Mouse (Mus musculus) Patski (cell line): ENCODE measurements around the gene Mslnl. TPM values are rescaled to one million over a fixed set of nuclear protein-coding genes. Genes with fewer than 3 reads are reported as not detected.

Experiments
- ATAC-seq: fragments of 100-300 bp; one replicate; pipeline ENCODE4 v1.8.0; 2021
- CTCF ChIA-PET: fragments of 350-600 bp; sonication (Branson Sonifier 250); formaldehyde crosslinking; loops from one replicate; lab custom pipeline; 2022; ENCODE audit warnings: inconsistent platforms; lab: Charles Lee
- POLR2A ChIA-PET: fragments of 350-600 bp; sonication (Branson Sonifier 250); formaldehyde crosslinking; loops from one replicate; lab custom pipeline; 2022; ENCODE audit warnings: antibody characterized with exemption, inconsistent platforms; lab: Charles Lee
- DNase-seq: peaks from one replicate; pipeline ENCODE4 v3.0.0-alpha.2; 2011; ENCODE audit warnings: low read depth, low spot score
- H3K27me3 ChIP-seq: fragments of 371-371 bp; one replicate; pipeline ENCODE4 v1.5.1; 2021
- CTCF ChIP-seq: fragments of 100-300 bp; IDR thresholded peaks from one replicate; pipeline ENCODE4 v1.5.1; 2021
- in situ Hi-C: fragments of 300-500 bp; cut with MboI; formaldehyde crosslinking; loops from 3 replicates; pipeline ENCODE4 v1.11.1; 2018; ENCODE audit warnings: low pct_unique_long_range_greater_than_20kb, mixed read lengths
- polyA plus RNA-seq: library from polyadenylated mRNA; unstranded; gene quantifications from one replicate; pipeline ENCODE4 v1.2.3, GENCODE M21; 2021

Mslnl gene
- polyA plus RNA-seq, 1 experiment from 2014 or later: not detected

- H3K27me3 ChIP-seq: no peaks in the 10 kb centered on the region
- ChIA-PET CTCF (interaction anchor here (1.7 kb wide), 1 partner anchor 10 kb away, joined by 4 read pairs; no protein-coding TSS in a partner anchor), POLR2A (interaction anchor here (1.1 kb wide), 1 partner anchor 21 kb away, joined by 5 read pairs; the partner anchor contains the start of gene Narfl)
- no peak for TF ChIP-seq CTCF
- in situ Hi-C loops: no loop called here
- DNase-seq (no peak), ATAC-seq (no peak)
Measured at GRCm38 (mm10) chr17:25794998-25795397, 59.2 kb downstream of the Mslnl start.

GRCm38 (mm10) chr17:25795609-25796092 is 59.8 kb downstream of the Mslnl start, which contains the start of gene AC134908.4:
TSS of gene AC134908.4 (minus strand) at chr17:25795659.
- ChIA-PET CTCF (interaction anchor here (1.7 kb wide), 1 partner anchor 11 kb away, joined by 4 read pairs; no protein-coding TSS in a partner anchor), POLR2A (no interaction called here)
- DNase-seq (no peak), ATAC-seq (no peak)
- no peaks in the 10 kb centered on the region for H3K27me3 ChIP-seq
- no peak for TF ChIP-seq CTCF
- in situ Hi-C loops: no loop called here

- in situ Hi-C loops: no loop called here
Measured at GRCm38 (mm10) chr17:25796211-25796771, 60.4 kb downstream of the Mslnl start.

GRCm38 (mm10) chr17:25796951-25797369 is 61.1 kb downstream of the Mslnl start, which contains the start of gene Metrn:
TSS of gene Metrn (minus strand) at chr17:25797136.
- ChIA-PET POLR2A (interaction anchor here (1.5 kb wide), 1 partner anchor 12 kb away, joined by 4 read pairs; the partner anchor contains the start of gene Fbxl16), CTCF (interaction anchor here (0.7 kb wide), 1 partner anchor 23 kb away, joined by 3 read pairs; the partner anchor contains the start of gene Narfl)
- in situ Hi-C loops: no loop called here
- peak; percentile 84 for ATAC-seq
- no peak for DNase-seq
- H3K27me3 ChIP-seq: no peaks in the 10 kb centered on the region
- TF ChIP-seq CTCF: no peak

More at GRCm38 (mm10) chr17:25796211-25796771, 60.4 kb downstream of the Mslnl start:
- ChIA-PET CTCF (no interaction called here), POLR2A (interaction anchor here (1.5 kb wide), 1 partner anchor 13 kb away, joined by 4 read pairs; the partner anchor contains the start of gene Fbxl16)
- TF ChIP-seq CTCF: no peak
- no peaks in the 10 kb centered on the region for H3K27me3 ChIP-seq
- ATAC-seq: no peak
- DNase-seq: no peak

Other genes starting within 250 kb of the Mslnl start
- not detected for gene Sstr5, start 238.8 kb upstream of the Mslnl start, polyA plus RNA-seq
- 16.7 TPM for gene Sox8, start 165.4 kb upstream of the Mslnl start, polyA plus RNA-seq
- 40.2 TPM for gene Lmf1, start 157.0 kb upstream of the Mslnl start, polyA plus RNA-seq
- gene Gng13, start 18.9 kb upstream of the Mslnl start, polyA plus RNA-seq: not detected
- gene Chtf18, start 8.6 kb upstream of the Mslnl start, polyA plus RNA-seq: 13.0 TPM
- 18.5 TPM for gene Rpusd1, start 8.4 kb upstream of the Mslnl start, polyA plus RNA-seq
- gene Msln, start 18.3 kb downstream of the Mslnl start, polyA plus RNA-seq: 0.99 TPM
- 44.9 TPM for gene Narfl, start 37.7 kb downstream of the Mslnl start, polyA plus RNA-seq
- gene Haghl, start 49.6 kb downstream of the Mslnl start, polyA plus RNA-seq: 108 TPM
- gene Ccdc78, start 50.5 kb downstream of the Mslnl start, polyA plus RNA-seq: 0.30 TPM
- gene Fam173a, start 56.9 kb downstream of the Mslnl start, polyA plus RNA-seq: 73.5 TPM
- 0.09 TPM for gene AC134908.4, start 59.6 kb downstream of the Mslnl start, polyA plus RNA-seq
- gene Metrn, start 61.1 kb downstream of the Mslnl start, polyA plus RNA-seq: 39.8 TPM
- gene Fbxl16, start 73.0 kb downstream of the Mslnl start, polyA plus RNA-seq: 4.0 TPM
- 29.9 TPM for gene Wdr24, start 87.6 kb downstream of the Mslnl start, polyA plus RNA-seq
- gene Jmjd8, start 92.8 kb downstream of the Mslnl start, polyA plus RNA-seq: 22.9 TPM
- gene Stub1, start 97.4 kb downstream of the Mslnl start, polyA plus RNA-seq: 188 TPM
- 5.0 TPM for gene Rhbdl1, start 101.3 kb downstream of the Mslnl start, polyA plus RNA-seq
- gene Gm20683, start 105.7 kb downstream of the Mslnl start, polyA plus RNA-seq: 6.0 TPM
- 96.4 TPM for gene Rhot2, start 108.8 kb downstream of the Mslnl start, polyA plus RNA-seq
- gene Wdr90, start 125.5 kb downstream of the Mslnl start, polyA plus RNA-seq: 27.7 TPM
- 57.8 TPM for gene Mcrip2, start 132.7 kb downstream of the Mslnl start, polyA plus RNA-seq
- gene Mettl26, start 139.0 kb downstream of the Mslnl start, polyA plus RNA-seq: 81.4 TPM
- gene Wfikkn1, start 144.8 kb downstream of the Mslnl start, polyA plus RNA-seq: 0.35 TPM
- gene Rab40c, start 183.7 kb downstream of the Mslnl start, polyA plus RNA-seq: 20.2 TPM
- 104 TPM for gene Pigq, start 208.9 kb downstream of the Mslnl start, polyA plus RNA-seq
- 0.05 TPM for gene Nhlrc4, start 208.9 kb downstream of the Mslnl start, polyA plus RNA-seq
- gene A930017K11Rik, start 216.5 kb downstream of the Mslnl start, polyA plus RNA-seq: 0.08 TPM
- gene Capn15, start 249.8 kb downstream of the Mslnl start, polyA plus RNA-seq: 23.7 TPM